Mouse (Mus musculus): Measurements from ENCODE around the gene Il22ra1. TPM values are rescaled to one million over a fixed set of nuclear protein-coding genes. Genes with fewer than 3 reads are reported as not detected.
A peak's percentile ranks its signal among the peaks of the same experiment; 100 is the strongest.

The Il22ra1 gene
- total RNA-seq, 2 experiments from 2014 or later = not detected

DNA sequence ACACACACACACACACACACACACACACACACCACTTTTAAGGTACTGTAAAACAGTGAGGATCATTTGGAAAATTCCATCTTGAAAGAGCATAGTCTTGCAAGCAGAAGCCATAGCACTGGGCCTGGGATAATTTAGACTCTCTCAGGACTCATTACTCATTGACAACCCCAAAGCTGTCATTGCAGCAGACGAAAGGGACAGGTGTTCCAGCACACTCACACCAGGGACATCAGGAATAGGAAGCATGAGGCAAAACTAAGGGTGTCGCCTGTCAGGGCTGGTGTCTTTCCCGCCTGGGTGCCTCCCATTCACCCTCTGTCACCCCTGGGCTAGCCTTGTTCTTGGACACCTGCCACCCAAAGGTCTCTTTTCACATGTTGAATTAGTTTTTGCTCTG is 8.9 kb downstream of the Il22ra1 start:
- DNase-seq = no peak

DNA sequence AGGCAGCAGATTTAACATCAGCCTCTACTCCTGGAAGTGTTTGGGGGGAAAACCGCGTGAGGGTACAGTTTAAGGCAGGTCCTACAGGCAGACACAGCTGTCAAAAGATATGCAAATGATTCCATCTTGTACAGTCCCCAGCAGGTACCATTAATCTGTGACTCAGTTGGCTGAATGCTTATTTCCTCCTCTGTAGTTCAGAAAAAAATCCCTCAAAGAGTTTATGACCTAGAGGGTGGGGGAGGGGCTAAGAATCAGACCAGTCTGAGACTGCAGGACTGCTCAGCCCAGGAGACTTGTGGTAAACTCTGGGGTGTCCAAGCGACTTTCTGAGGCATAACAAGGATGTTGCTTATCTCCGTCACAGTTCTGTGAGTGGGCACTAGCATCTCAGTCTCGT is 10.3 kb downstream of the Il22ra1 start:
- no peak for DNase-seq

DNA sequence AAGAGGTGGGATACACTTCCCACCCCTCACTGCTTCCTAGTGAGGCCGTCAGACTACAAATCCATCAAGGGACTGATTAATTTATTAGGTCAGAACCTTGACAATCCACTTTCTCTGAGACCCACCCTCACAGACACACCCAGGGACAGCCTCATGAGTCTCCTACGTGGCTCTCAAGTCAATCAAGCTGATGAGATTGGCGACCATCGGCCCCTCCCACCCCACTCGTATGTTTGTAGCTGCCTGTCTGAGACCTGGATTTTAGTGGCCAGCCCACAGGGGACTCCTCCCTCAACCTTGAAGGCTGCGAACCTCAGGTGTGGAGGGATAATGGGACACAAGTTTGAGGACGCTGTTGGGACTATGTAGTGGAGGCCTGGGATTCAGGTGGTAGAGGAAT is 11.2 kb downstream of the Il22ra1 start:
- DNase-seq = no peak

DNA sequence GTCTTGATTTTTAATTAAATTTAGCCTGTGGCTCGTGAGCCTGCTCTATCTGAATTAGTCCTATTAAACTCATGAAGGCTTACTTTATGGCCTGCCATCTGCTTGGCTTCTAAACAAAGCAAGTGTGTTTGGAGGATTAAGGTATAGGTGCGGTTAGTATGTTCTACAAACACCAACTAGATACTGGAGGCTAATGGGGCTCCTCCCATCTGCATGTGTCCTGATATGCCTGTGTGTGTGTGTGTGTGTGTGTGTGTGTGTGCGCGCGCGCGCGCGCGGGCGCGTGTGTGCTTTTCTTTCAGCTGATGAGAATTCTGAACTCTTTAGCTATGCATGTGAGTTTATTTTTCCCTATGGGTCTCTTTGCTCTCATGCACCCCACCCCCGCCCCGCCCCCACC is 11.7 kb downstream of the Il22ra1 start:
- DNase-seq = no peak

DNA sequence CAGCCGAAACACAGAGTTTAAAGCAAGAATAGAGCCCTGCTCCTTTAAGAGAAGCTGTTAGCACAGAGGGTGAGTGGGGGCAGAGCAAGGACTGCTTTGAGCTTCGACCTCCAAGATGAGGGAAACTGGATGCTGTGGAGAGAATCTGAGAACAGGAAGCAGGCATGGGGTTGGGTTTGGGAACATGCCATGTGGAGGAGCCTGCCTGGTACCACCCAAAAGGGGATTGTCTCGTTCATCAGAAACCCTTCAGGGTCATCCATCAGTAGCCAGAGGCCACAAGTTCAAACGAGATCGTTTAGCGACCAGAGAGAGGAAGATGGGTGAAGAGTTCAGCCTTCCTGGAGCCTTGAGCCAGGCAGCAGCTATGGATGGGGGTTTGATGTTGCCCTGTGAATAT is 15.5 kb downstream of the Il22ra1 start:
- no peak for DNase-seq

DNA sequence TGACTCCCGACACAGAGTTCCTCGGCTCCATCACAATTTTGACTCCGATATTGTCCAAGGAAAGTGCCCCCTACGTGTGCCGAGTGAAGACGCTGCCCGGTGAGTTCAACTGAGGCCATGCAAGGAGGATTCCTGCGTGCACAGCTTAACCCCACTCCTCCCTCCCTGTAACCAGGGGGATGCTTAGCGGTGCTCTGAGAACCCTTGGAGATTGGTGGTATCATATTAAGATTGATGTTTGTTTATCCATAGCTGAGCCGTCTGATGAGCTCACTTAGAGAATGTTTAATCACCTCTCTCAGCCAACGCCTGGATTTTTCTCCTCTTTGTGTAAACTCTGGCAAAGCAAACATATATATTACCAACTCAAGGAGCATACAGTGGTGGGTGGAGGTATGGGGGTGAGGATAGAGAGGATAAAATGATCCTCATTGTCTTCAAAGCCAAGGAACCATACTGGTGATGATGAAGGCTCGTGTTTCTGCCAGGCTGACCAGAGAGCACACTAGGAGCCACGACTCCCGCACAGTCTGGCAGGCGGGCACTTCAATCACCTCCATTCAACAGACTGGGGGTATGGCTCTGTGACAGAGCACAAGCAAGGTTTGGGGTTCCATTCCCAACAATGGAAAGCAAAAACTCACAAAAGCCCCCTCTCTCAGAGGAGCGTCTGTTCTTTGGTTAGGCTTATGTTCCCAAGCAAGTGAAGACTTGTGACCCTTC is 16.9 kb downstream of the Il22ra1 start:
- DNase-seq = no peak

DNA sequence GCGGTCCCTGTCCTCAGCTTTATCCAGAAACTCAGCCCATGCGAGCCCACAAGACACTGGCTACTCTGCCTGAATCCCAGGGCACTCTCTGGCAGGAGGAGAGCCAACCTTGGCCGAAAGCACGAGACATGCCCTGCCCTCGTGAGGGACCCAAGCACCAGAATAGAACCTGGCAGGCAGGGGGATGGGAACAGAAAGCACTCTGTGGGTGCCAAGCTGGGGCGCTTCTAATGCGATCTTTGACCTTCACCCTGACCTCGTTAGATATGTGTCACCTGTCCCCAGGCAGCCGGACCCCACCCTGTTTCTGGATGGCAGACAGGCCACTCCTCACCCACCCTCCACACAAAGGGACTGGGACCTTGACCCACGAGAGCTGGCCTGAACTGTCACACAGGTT is 17.6 kb downstream of the Il22ra1 start:
- DNase-seq = no peak

DNA sequence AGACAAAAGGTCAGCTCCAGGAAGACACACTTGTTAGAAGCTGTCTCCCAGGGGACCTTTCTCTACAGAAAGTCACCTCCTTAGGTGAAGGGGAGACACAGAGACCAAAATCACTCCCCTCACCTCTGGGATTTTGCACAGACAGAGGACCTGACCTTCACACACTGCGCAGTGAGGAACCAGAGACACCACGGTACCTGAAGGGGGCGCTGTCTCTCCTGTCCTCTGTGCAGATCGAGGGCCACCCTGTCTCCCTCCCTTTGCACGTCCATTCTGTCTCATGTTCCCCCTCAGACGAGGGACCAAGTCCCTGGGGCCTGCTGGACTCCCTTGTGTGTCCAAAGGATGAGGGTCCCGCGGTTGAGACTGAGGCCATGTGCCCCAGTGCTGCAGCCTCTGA is 22.9 kb downstream of the Il22ra1 start:
- no peak for DNase-seq

DNA sequence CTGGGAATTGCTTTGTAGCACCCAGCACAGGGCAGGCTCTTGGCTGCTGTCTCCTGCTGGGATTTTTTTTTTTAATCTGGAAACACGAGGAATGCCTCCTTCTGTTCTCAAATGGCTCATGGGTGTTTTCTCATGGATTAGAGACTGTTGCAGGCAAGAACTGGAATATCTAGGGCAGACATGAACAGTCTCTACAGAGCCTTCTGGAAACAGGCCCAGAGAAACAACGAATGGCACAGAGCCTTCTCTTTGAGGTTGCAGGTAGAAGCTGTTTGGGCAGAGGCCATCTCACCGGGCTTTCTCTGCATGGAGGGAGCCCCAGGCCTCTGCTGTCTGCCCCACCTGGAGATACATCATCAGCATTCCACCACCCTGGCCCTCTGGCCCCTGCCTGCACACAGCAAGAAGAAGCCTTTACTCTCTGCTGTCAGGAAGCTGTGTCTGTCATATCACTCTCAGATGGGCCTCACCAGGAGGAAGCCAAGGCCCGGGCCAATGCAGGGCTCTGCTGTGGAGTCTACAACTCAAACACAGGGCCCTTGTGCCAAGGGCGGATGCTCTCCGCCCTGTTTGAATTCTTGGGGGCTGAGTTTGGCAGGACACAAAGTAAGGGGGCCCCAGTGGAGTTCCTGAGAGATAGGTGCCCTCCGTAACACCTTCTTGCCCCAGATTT is 24.3 kb downstream of the Il22ra1 start:
- no peak for DNase-seq

DNA sequence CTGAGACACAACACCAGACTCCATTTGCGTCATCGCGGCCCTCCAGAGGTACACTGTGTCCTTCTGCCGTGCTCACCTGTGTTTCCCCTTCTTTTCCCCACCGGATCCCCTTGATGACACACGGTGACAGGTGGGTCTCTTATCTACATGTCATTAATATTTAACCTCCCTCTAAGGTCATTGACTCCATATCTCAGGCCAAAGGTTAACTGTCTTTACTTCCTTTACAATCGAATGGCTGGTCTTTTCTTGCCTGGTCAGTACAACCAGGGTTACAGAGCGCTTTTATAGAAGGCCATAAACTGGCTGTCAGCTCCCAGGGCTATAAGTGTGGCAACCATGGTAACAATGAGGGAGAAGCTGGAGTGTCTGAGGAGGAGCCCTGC is 24.8 kb downstream of the Il22ra1 start:
- no peak for DNase-seq

DNA sequence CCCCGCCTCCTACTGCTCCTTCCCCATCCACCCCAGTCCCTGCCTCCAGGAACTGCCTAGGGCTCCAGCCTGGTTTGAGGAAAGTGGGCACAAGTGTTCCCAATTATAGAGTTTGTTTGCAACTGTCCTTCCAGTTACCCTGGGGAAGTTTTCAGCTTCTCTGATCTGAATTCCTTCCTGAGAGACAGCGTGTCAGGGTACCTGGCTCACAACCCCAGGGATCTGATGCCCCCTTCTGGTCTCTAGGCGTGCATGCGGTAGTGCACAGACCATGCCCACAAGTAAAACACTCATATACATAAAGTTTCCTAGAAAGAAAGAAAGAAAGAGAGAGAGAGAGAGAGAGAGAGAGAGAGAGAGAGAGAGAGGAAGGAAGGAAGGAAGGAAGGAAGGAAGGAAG is 30.4 kb downstream of the Il22ra1 start:
- no peak for DNase-seq

DNA sequence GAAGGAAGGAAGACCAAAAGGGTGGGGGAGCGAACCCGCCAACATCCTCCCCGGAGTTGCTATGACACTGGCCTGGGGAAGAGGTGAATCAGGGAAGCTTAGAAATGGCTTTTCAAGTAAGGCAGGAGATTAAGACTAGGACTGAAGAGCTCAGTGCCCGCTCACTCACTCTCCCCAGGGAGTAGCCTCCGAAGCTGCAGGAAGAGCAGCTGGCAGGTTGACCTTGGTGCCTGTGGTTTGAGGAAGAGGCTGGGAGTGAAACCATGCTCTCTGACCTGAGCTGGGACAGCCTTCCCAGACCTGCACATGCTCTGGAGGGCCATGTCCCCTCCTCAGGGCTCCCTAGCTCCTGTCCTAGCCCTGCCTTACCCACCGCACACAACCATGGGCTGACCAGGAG is 30.9 kb downstream of the Il22ra1 start:
- no peak for DNase-seq

DNA sequence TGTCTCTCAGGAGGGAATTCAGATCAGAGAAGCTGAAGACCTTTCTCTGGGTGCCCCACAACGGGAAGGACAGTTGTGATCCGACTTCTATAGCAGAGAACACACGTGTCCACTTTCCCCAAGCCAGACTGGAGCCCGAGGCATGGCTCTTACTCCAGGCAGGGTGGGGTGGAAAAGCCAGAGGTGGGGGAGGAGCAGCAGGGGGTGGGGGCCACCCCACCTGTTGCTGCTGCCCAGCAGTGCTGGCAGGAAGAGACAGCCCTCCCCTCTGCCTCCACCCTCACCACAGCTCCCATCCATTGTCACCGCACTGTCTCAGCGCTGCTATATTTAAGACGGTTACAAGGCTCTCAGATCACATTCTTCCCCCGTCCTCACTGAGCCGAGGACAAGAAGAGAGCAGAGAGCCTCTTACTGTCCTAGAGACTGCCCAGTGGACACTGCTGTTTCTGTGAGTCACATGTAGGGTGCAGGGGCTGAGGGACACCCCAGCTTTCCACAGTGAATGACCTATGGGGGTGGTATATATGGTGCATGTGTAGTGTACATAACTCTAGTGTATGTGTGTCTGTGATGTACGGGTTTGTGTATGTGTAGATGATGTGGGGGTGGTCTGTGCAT is 31.5 kb downstream of the Il22ra1 start, which contains the start of gene Myom3:
Gene Myom3, plus strand, starts transcription at position 360 of the 621 bp plus-strand sequence.
- DNase-seq = no peak

DNA sequence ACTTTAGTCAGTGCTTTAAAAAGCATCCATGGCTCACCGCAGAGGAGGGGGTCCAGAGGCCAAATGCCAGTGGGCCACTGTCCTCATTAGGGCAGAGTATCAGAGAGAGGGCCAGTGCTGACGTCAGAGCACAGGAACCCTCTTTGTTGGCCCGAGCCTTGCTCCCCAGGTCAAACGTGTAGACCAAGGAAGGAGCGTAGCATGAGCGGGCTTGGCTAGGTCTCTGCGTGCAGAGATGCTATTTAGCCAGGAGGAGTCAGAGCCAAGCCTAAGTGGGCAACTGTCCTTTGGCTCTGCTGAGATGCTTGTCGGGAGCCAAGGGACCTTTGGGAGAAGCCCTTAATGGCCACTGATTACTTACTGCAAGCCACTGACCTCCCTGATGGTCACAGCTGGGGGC is 33.1 kb downstream of the Il22ra1 start:
- DNase-seq = no peak

DNA sequence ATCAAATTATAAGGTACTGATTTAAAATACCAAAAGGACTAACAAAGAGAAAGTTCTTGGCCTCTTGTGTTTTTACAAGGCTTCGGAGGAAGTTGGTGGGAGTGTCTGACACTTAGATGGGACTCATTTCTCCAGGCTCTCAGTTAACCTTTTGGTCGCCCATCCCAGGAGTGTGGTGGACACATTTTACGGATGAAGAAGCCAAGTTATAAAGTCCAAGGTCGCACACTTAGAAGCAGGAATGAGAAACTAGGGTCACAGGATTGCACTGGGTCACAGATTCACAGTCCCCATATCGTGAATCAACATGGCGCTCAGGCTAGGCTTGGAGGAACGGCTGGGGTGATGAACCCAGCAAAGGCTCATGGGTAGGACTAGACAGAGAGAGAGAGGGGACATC is 33.6 kb downstream of the Il22ra1 start:
- DNase-seq = no peak

DNA sequence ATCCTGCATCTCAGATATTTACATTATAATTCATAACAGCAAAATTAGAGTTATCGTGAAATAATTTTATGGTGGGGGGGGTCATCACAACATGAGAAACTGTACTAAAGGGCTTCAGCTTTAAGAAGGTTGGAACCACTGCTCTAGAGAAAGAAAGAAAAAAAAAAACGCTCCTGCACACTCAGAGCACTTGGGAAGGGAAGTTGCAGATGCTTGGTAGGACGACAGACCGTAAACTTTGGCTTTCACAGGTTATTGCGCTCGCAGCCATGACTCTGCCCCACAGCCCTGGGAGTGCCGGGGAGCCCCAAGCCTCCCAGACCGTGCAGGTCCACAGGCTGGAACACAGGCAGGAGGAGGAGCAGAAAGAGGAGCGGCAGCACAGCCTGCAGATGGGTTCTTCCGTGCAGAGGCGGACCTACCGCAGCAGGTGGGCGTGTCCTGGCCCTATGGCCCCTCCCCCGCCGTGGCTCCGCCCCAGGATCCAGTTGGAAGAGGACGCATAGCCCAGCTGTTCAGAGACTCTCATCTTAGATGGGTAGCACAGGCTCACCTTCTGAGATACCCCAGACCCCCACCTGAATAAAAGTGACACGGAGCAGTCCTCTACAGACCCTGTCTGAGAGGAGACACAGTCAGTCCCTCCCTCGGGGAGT is 34.4 kb downstream of the Il22ra1 start:
- DNase-seq = peak; percentile 15 to 22

DNA sequence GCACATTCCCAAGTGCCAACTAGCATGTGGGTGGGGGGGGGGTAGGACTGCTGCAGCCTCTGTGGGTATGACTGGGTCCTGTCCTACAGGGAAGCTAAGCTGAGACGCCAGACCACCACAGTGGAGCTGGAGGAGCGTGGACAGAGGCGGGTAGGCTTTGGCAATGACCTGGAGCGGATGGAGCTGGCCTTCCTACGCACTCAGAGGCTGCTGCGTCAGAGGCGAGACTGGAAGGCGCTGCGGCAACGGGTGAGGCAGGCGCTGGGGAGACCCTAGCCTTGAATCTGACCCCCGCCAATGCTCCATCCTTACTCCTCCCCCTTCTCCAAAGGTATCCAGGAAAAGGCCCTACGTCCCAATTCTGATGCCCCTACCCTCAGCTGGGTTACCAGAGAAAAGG is 36.7 kb downstream of the Il22ra1 start:
- no peak for DNase-seq

DNA sequence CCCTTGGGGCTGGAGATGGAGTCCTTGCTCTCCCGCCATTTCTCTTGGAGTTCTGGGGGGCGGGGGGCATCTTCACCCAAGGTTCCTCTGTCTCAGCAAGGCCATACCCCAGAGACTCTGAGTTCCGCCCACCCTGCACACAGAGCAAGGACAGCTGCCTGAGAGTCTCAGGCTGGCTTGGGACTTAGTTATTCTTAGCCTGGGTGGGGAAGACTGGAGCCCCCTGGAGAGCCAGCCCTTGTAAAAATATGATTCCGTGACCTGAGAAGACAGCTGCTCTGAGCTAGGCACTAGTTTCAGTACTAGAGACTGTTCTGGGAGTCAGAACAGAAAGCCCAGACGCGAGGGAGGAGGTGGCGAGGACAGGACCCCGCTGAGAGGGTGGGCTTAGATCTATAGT is 37.7 kb downstream of the Il22ra1 start:
- no peak for DNase-seq

DNA sequence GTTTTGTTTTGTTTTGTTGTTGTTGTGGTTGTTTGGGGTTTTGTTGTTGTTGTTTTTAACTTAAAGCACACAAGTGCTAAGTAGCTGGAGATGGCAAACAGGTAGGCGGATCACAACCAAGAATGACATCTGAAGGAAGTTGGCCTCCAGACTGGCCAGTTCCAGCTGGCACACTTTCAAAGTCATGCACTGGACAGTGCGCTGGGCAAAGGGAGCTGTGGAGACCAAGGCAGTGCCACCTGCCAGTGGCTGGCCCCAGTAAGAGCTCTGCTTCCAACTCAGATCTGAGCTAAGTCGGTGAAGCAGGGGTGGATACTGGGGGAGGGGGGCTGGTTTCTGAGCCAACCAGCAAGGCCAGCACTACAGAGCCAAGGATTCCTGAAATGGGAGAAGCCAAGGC is 39.0 kb downstream of the Il22ra1 start:
- DNase-seq = no peak

DNA sequence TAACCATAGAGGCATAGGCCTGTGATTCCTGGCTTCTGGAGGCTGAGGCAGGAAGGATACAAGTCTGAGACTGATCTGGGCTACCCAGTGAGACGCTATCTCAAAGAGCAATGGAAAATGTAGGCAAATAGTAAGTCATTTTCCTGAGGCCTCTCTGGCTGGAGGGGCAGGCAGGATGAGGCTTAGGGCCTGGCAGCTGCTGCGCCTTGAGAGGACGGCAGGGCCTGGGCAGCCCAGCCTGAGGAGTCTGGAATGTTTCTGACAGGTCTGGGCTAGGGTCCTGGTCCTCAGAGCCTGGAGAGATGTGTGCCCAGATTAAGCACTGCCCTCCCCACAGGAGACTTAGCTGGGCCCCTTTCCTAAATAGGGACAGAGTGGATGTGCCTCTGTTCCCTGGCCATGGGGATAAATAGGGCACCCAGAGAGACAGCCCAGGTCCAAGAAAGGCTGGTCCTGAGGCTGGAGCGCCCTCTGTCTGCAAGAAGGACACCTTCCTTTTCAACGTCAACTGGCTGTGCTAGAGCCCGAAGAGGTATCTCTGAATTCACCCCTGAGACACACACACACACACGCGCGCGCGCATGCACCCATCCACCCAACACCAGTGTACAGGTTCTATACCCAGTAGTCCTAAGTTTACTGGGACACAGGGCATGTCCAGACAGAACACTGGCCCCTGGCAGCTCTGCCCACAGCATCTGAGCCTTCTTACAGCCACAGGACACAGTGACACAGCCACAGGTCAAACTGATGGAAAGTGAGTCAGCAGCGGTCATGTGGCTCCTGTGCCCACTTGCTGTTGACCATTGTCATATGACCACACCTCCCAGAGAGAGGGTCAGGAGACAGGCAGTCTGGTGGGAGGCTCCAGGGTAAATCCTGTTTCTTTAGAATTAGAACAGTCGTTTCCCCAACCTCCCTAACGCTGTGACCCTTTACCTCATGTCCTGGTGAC is 40.9 kb downstream of the Il22ra1 start:
- DNase-seq = peak; percentile 14 to 19

DNA sequence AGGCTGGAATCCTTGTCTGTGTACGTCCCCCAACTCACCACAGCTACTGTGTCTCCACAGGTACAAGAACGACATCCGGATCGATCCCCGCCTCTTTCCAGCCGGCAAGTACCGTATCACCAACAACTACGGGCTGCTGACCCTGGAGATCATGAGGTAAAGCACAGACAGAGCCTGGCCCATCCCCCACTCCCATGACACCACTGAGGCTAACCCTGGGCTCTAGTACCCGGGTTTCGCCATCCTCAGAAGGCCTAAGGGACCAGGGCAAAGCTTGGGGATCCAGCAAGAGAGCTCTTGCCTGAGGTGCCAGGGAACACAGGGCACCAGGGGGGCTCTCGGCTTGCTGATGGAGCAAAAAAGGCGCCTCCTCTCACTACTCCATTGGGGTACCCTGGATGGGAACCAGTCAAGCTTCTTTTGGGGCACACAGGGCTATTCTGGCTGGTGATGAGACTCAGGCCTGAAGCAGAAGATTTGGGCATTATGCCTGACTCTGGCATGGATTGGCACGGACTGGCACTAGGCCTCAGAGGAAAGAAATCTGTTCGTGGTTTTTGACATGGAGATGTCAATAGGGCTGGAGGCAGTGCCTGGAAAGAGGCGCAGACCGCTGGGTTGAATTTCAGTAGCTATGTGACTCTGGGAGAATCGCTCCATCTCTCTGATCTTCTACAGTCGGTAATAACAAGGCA is 42.8 kb downstream of the Il22ra1 start:
- DNase-seq = no peak

DNA sequence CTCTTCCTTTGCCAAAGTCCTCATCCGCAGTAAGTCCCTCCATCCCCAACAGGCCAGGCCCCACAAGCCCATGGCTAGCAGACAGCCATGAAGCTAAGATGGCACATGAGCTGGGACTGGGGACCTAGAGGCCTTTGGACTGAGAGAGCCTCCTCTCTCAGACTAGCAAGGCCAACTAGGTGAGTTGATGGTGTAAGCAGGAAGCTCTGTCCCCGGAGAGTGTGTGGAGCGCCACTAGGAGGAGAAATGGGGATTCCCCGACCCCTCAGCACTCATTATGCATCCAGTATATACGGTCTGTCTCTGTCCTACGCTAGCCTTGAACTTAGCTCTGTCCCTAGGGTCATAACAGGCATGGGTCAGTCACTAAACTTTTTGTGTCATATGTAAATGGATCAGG is 43.6 kb downstream of the Il22ra1 start:
- no peak for DNase-seq
